Mouse (Mus musculus): ENCODE data around the gene Slc6a5. TPM values are rescaled to one million over a fixed set of nuclear protein-coding genes. Genes with fewer than 3 reads are reported as not detected.

Slc6a5 gene
- total RNA-seq, 2 experiments from 2014 or later, result not detected

- no peak for ATAC-seq (replicated peaks; ENCODE audit: low FRiP score, poor library complexity, severe bottlenecking)
These were observed 59.6 kb downstream of the Slc6a5 start for GRCm38 (mm10) chr7:49969516-49969915.

- no peak for ATAC-seq (replicated peaks; ENCODE audit: low FRiP score, poor library complexity, severe bottlenecking)
These were observed 65.0 kb downstream of the Slc6a5 start, which contains the start of gene Nell1 for GRCm38 (mm10) chr7:49974841-49975440. Nell1 (plus strand) TSS chr7:49974864.

DNA sequence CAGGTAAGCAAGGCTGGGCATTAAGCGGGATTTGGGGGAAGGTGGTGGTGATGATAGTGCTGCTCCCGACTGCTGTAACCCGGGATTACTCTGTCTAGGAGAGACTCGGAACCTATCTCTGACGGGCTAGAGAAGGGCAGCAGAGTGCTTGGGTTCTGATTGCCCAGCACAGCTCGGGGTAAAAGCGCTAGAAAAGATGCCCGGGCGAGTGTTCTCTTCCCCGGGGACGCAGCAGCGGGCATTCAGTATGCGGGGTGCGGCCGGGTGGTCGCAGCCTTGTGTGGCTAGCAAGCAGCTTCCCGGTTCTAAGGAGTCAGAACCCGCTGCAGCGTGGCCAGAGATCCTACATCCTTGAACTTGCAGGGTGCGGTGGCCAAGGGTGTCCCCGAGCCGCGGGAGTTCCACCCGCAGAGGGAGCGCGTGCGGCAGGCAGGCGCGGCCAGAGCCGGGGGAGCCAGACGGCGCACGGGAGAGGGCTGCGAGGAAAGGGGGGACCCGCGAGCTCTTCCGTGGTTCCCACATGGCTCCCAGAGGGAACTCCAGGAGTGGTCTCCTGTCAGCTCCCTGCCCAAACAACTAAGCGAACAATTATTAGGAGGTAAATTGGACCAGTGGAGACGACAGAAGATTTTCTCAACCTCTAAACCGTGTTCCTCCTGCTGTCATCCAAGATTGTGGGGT lies 65.6 kb downstream of the Slc6a5 start:
- no peak for ATAC-seq (replicated peaks; ENCODE audit: low FRiP score, poor library complexity, severe bottlenecking)

GRCm38 (mm10) chr7:49981511-49982227 lies 71.7 kb downstream of the Slc6a5 start:
- no peak for ATAC-seq (replicated peaks; ENCODE audit: low FRiP score, poor library complexity, severe bottlenecking)

GRCm38 (mm10) chr7:49984698-49985097 lies 74.8 kb downstream of the Slc6a5 start:
- no peak for ATAC-seq (replicated peaks; ENCODE audit: low FRiP score, poor library complexity, severe bottlenecking)

GRCm38 (mm10) chr7:49985947-49986346 lies 76.0 kb downstream of the Slc6a5 start:
- no peak for ATAC-seq (replicated peaks; ENCODE audit: low FRiP score, poor library complexity, severe bottlenecking)

GRCm38 (mm10) chr7:49999321-49999720 lies 89.4 kb downstream of the Slc6a5 start:
- no peak for ATAC-seq (replicated peaks; ENCODE audit: low FRiP score, poor library complexity, severe bottlenecking)

DNA sequence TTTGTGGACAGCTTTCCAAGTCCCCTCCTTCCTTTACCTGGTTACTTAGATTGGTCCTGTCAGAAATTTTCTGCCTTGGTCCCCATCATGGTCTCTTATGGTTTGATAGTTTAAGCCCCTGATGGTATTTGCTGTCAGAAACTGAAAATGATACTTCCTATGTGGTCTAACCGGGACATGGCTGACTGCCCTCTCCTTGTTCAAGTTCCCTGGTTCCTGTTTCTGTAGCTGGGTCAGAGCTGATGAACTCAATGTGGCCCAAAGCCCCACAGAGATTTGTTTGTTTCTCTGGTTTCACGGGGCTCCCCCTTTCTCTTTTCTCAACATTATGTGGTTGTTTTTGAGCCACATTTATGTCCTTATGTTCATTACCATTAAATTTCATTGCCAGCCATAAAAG lies 95.3 kb downstream of the Slc6a5 start:
- no peak for ATAC-seq (replicated peaks; ENCODE audit: low FRiP score, poor library complexity, severe bottlenecking)

Other genes with a start within 250 kb of the Slc6a5 start
- gene Htatip2, start 151.0 kb upstream of the Slc6a5 start, total RNA-seq (2015; ENCODE audit: low replicate concordance), result 31.4 and 49.5 TPM in 2 replicates
- 37.7 and 51.5 TPM in 2 replicates for gene Htatip2, start 151.0 kb upstream of the Slc6a5 start, total RNA-seq (2017; ENCODE audit: low replicate concordance)
- gene Prmt3, start 131.8 kb upstream of the Slc6a5 start, total RNA-seq (2015; ENCODE audit: low replicate concordance), result 10.8 and 26.4 TPM in 2 replicates
- 5.6 and 11.0 TPM in 2 replicates for gene Prmt3, start 131.8 kb upstream of the Slc6a5 start, total RNA-seq (2017; ENCODE audit: low replicate concordance)
- not detected in 2 replicates for gene Nell1, start 64.7 kb downstream of the Slc6a5 start, total RNA-seq (2015; ENCODE audit: low replicate concordance)
- not detected in 2 replicates for gene Nell1, start 64.7 kb downstream of the Slc6a5 start, total RNA-seq (2017; ENCODE audit: low replicate concordance)